Mouse (Mus musculus): ENCODE measurements around the gene Kcnn3. TPM values are rescaled to one million over a fixed set of nuclear protein-coding genes. Genes with fewer than 3 reads are reported as not detected.

Gene Kcnn3
- polyA plus RNA-seq (2015; fragmentation: Illumina TruSeq; extraction: RNeasy Lipid Tissue Mini Kit (QIAGEN cat#74804); ENCODE audit: insufficient read depth, low replicate concordance) = 0.35 TPM

GRCm38 (mm10) chr3:89519894-89520293 lies at the start of gene Kcnn3:
Kcnn3 (plus strand) TSS chr3:89520164.

GRCm38 (mm10) chr3:89714359-89715206 lies 194.6 kb downstream of the Kcnn3 start, which contains the start of gene Adar:
Adar (plus strand) TSS chr3:89715022.

Other genes starting within 250 kb of the Kcnn3 start
- 93.1 TPM for gene Slc50a1, start 249.6 kb upstream of the Kcnn3 start, polyA plus RNA-seq (2015; fragmentation: Illumina TruSeq; extraction: RNeasy Lipid Tissue Mini Kit (QIAGEN cat#74804); ENCODE audit: insufficient read depth, low replicate concordance)
- 3.6 TPM for gene Efna1, start 239.0 kb upstream of the Kcnn3 start, polyA plus RNA-seq (2015; fragmentation: Illumina TruSeq; extraction: RNeasy Lipid Tissue Mini Kit (QIAGEN cat#74804); ENCODE audit: insufficient read depth, low replicate concordance)
- gene Efna3, start 197.2 kb upstream of the Kcnn3 start, polyA plus RNA-seq (2015; fragmentation: Illumina TruSeq; extraction: RNeasy Lipid Tissue Mini Kit (QIAGEN cat#74804); ENCODE audit: insufficient read depth, low replicate concordance) = not detected
- gene Efna4, start 182.1 kb upstream of the Kcnn3 start, polyA plus RNA-seq (2015; fragmentation: Illumina TruSeq; extraction: RNeasy Lipid Tissue Mini Kit (QIAGEN cat#74804); ENCODE audit: insufficient read depth, low replicate concordance) = not detected
- 18.7 TPM for gene Adam15, start 170.2 kb upstream of the Kcnn3 start, polyA plus RNA-seq (2015; fragmentation: Illumina TruSeq; extraction: RNeasy Lipid Tissue Mini Kit (QIAGEN cat#74804); ENCODE audit: insufficient read depth, low replicate concordance)
- gene Dcst2, start 158.2 kb upstream of the Kcnn3 start, polyA plus RNA-seq (2015; fragmentation: Illumina TruSeq; extraction: RNeasy Lipid Tissue Mini Kit (QIAGEN cat#74804); ENCODE audit: insufficient read depth, low replicate concordance) = 0.36 TPM
- gene Dcst1, start 154.9 kb upstream of the Kcnn3 start, polyA plus RNA-seq (2015; fragmentation: Illumina TruSeq; extraction: RNeasy Lipid Tissue Mini Kit (QIAGEN cat#74804); ENCODE audit: insufficient read depth, low replicate concordance) = 0.44 TPM
- gene Zbtb7b, start 125.4 kb upstream of the Kcnn3 start, polyA plus RNA-seq (2015; fragmentation: Illumina TruSeq; extraction: RNeasy Lipid Tissue Mini Kit (QIAGEN cat#74804); ENCODE audit: insufficient read depth, low replicate concordance) = 14.7 TPM
- 5.6 TPM for gene Lenep, start 117.4 kb upstream of the Kcnn3 start, polyA plus RNA-seq (2015; fragmentation: Illumina TruSeq; extraction: RNeasy Lipid Tissue Mini Kit (QIAGEN cat#74804); ENCODE audit: insufficient read depth, low replicate concordance)
- 16.6 TPM for gene Flad1, start 108.3 kb upstream of the Kcnn3 start, polyA plus RNA-seq (2015; fragmentation: Illumina TruSeq; extraction: RNeasy Lipid Tissue Mini Kit (QIAGEN cat#74804); ENCODE audit: insufficient read depth, low replicate concordance)
- 31.1 TPM for gene Cks1b, start 101.8 kb upstream of the Kcnn3 start, polyA plus RNA-seq (2015; fragmentation: Illumina TruSeq; extraction: RNeasy Lipid Tissue Mini Kit (QIAGEN cat#74804); ENCODE audit: insufficient read depth, low replicate concordance)
- 56.3 TPM for gene Shc1, start 101.7 kb upstream of the Kcnn3 start, polyA plus RNA-seq (2015; fragmentation: Illumina TruSeq; extraction: RNeasy Lipid Tissue Mini Kit (QIAGEN cat#74804); ENCODE audit: insufficient read depth, low replicate concordance)
- gene Pygo2, start 90.0 kb upstream of the Kcnn3 start, polyA plus RNA-seq (2015; fragmentation: Illumina TruSeq; extraction: RNeasy Lipid Tissue Mini Kit (QIAGEN cat#74804); ENCODE audit: insufficient read depth, low replicate concordance) = 34.0 TPM
- gene Pbxip1, start 83.5 kb upstream of the Kcnn3 start, polyA plus RNA-seq (2015; fragmentation: Illumina TruSeq; extraction: RNeasy Lipid Tissue Mini Kit (QIAGEN cat#74804); ENCODE audit: insufficient read depth, low replicate concordance) = 51.6 TPM
- gene Pmvk, start 65.6 kb upstream of the Kcnn3 start, polyA plus RNA-seq (2015; fragmentation: Illumina TruSeq; extraction: RNeasy Lipid Tissue Mini Kit (QIAGEN cat#74804); ENCODE audit: insufficient read depth, low replicate concordance) = 16.0 TPM
- gene Adar, start 194.9 kb downstream of the Kcnn3 start, polyA plus RNA-seq (2015; fragmentation: Illumina TruSeq; extraction: RNeasy Lipid Tissue Mini Kit (QIAGEN cat#74804); ENCODE audit: insufficient read depth, low replicate concordance) = 78.1 TPM
- 1.7 TPM for gene Chrnb2, start 244.5 kb downstream of the Kcnn3 start, polyA plus RNA-seq (2015; fragmentation: Illumina TruSeq; extraction: RNeasy Lipid Tissue Mini Kit (QIAGEN cat#74804); ENCODE audit: insufficient read depth, low replicate concordance)